Mouse (Mus musculus): ENCODE measurements around the gene Ube2k. TPM values are rescaled to one million over a fixed set of nuclear protein-coding genes. Genes with fewer than 3 reads are reported as not detected.

Gene Ube2k
- total RNA-seq (2023): 75.6 TPM

DNA sequence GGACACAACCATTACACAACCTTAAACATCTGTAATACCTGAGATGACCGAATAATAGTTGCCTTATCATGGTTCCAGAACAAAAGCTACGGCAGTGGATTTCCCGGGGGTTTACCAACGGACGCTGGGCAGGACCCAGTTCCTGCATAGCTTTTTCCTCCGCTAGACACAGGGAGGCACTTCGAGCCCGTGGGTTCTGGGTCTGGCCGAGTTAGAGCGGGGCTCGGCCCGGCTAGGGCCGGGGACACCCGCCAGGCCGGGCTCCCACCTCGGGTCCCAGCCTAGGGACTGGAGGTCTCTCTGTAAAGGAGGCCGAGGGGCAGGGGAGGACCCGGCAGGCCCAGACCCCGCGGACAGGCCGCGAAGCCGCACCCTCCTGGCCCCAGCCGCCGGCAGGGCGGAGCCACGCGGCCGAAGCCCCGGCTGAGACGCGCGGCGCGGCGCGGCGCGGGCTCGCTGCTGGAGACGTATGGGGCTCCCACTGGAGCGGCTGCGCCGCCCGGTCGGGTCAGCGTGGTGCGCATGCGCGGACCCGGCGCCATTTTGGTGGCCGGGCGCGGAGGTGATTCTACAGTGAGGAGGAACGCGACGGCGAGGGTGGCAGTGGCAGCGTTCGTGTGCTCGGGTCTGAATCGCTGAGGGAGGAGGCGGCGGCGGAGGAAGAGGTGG is at the start of gene Ube2k, which contains the start of gene Smim14:
Gene Ube2k (plus strand): TSS at position 483 of the 669 bp plus-strand sequence.
Gene Smim14 (minus strand): TSS at position 434 of the 669 bp plus-strand sequence.

GRCm38 (mm10) chr5:65492716-65493531 is 44.1 kb upstream of the Ube2k start, which contains the start of gene Gm43552:
Gm43552 (minus strand) TSS chr5:65492833.

Other genes with a start within 250 kb of the Ube2k start
- 41.9 TPM for gene Rfc1, start 201.6 kb upstream of the Ube2k start, total RNA-seq (2023)
- not detected for gene Klb, start 188.9 kb upstream of the Ube2k start, total RNA-seq (2023)
- gene Rpl9, start 145.8 kb upstream of the Ube2k start, total RNA-seq (2023): 2,825 TPM
- gene Lias, start 145.7 kb upstream of the Ube2k start, total RNA-seq (2023): 33.3 TPM
- gene Ugdh, start 101.3 kb upstream of the Ube2k start, total RNA-seq (2023): 20.1 TPM
- gene Gm43552, start 44.4 kb upstream of the Ube2k start, total RNA-seq (2023): not detected
- gene Smim14, start within 50 bp of the Ube2k start, total RNA-seq (2023): 112 TPM
- gene Pds5a, start 161.0 kb downstream of the Ube2k start, total RNA-seq (2023): 268 TPM
- gene N4bp2, start 226.3 kb downstream of the Ube2k start, total RNA-seq (2023): 65.4 TPM

All from CD4-positive naive resting alpha-beta T cell, adult 57 days (primary cell).